Mouse (Mus musculus) lung, postnatal 36 days (tissue): ENCODE measurements around the gene Ctc1.

Source experiments
- DNase-seq: peaks from one replicate; pipeline ENCODE4 v3.0.0; 2022; ENCODE audit warnings: mixed read lengths

Gene Ctc1

DNA sequence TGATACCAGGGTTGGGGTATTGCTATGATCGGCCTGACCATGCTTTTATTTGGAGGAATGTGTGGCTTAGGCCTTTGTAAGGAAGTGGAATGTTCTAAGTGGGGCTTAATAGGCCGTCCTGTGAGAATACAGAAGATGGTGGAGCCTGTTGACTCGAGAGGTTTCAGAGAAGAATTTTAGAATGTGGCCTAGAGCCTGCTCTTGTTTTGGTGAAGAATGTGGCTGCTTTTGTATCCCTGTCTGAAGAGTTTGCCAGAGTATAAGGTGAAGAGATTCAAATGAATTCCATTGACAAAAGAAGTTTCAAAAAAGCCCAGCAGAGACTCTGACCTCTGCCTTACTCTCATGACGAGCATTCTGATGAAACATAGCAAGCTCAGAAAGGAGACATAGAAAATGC, 36.1 kb downstream of the Ctc1 start:
- DNase-seq = no peak

DNA sequence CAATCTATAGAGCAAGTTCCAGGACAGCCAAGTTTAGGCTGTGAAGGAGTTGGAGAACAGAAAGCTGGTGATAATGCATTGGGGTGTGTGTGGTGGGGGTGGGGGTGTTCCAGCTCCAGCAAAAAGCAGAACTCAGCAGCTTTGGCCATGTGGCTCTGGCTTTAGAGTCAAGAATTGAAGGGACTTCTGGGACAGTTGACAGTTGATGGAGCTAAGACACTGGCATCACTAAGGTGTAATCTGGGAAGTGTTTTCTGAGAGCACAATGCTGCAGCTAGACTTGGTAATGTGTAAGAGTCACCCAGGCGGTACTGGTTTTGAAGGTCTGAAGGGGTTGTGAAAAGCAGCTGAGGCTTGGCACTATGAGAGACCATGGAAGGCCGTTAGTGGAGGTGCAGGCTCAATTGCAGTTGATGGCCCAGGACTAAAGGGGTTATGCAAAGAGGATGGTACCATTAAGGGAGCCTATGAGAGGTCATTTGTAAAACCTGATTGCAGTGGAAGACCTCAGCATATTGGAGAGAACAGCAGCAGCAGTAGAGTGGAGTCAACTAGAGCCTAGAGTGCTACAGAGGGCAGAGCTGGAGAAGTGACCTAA, 37.2 kb downstream of the Ctc1 start:
- no peak for DNase-seq

DNA sequence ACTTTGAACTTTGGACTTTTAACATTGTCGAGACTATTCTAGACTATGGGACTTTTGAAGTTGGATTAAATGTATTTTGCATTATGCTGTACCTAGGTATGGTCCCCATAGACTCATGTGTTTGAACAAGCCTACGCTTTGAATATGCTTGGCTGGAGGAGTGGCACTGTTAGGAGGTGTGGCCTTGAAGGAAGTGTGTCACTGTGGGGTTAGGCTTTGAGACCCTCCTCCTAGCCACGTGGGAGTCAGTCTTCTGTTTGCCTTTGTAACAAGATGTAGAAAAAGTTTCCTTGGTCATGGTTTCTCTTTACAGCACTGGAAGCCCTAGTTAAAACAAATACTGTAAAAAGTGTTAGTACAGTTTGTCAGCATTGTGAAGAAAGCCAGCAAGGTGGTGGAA, 38.1 kb downstream of the Ctc1 start:
- no peak for DNase-seq

DNA sequence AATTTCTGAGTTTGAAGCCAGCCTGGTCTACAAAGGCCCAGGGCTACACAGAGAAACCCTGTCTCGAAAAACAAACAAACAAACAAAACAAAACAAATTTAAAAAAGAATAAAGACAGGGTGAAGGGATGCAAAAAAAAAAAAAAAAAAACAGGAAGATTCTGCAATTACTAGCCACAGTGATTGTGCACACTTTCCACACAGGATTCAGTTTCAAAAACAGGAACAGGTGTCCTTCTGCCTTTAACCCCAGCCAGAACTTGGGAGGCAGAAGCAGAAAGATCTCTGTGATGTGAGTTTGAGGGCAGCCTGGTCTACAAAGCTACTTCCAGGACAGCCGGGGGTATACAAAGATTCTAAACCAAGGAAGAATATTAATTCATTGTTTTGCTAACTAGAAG, 42.6 kb downstream of the Ctc1 start:
- DNase-seq = no peak

DNA sequence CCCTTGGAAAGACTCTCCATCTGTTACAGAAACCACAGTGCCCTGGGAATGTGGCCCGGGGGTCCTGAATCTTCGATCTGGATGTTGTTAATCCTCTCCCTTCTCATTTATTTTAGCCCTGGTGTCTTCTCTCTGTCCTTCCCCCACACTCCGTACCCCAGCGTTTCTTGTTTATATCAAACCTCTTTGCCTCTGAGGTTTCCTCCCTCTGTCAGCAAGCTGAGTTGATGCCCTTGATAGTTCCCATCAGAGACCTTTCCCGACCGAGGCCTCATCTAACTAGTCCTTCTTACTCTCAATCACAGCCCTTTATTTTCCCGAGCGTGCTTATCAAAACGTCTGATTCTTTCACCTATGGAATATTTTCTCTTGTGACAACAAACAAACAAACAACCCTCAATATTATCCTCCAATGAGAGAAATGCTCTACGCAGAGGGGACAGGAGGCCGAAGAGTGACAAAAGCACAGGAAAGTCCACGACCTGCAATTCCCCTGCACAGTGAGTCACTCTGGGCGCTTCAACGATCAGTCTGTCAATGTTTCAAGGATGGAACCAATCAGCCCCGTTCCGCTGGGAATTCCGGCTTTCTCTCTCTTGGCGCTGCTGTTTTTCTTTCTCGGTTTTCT, 43.1 kb downstream of the Ctc1 start:
- no peak for DNase-seq

DNA sequence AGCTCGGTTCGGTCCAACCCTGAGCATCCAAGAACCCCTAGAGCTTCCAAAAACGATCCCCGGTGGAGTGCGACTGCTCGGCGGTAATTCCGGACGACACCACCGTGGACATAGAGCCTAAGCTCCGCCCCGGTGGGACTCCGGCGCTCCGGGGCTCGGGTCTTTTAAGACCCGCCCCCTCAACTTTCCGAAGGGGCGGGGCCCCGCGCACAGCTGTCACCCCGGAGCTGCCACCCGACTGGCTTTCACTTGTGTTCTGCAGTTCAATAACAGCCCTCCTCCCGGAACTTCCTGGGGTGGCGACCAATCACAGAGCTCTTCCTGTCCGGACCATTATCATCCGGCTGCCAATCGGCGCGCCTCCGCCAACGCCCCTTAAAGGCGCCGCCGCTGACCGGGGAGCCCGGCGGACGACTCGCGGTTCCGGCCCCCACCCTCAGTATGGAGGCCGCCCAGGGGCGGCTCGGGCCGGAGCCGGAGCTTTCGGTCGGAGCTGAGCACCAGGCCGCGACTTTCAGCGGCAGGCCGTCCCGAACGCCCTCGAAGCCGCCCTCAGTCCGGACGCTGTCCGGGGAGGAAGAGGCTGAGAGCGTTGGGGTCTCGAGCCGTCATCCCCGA, 43.8 kb downstream of the Ctc1 start, which contains the start of gene Borcs6:
Borcs6 (plus strand) TSS at position 361 of the 618 bp plus-strand sequence.
- DNase-seq = peak; percentile 98

DNA sequence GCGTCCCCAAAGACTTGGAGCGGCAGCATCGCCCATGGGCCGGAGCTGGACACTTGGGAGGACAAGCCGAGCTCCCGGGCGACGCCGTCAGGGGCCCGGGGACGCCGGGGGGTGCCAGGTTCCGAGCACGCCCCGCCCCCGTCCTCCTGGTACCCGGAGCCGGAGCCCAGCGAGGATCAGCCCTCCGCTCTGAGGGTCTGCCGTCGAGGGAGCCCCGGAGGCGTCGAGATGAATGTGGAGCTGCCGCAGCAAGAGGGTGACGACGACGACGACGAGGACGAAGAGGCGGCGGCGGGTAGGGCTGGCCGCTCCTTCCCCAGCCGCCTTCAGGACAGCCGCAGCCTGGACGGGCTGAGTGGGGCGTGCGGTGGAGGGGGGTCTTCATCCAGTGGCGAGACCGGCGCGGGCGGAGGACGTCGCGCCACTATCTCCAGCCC, 44.3 kb downstream of the Ctc1 start:
- DNase-seq = no peak

DNA sequence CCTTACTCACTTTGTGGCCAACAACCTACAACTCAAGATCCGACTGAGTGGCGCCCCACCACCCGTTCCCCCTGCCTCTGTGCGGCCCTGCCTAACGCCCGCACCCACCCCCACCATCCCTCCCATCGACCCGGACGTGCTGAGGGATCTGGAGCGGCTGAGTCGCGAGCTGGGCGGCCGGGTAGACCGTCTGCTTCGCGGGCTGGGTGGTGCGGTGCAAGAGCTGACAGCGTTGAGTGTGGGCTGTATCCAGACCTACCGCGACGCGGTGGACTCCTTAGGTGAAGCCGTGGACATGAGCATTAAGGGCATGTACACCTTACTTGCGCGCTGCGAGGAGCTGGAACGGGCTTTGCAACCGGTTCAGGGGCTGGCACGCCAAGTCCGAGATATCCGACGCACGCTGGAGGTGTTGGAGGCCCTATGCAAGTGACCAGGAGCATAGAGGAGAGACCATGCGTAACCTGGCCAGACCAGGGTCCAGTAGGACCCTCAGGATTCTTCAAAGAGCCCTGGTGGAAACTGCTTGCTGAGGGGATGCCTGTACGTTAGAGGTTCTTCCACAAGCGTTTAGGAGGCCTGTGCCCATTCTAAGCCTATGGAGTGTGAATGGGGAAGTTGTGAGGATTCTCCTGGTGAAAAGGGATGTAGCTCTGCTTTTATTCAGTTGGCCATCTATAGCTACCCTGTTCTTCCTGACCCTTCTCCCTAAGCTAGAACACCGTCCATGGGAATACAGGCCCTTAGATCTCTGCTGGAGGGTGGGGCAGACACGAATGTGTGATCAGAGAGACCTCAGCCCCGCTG, 44.9 kb downstream of the Ctc1 start:
- no peak for DNase-seq

DNA sequence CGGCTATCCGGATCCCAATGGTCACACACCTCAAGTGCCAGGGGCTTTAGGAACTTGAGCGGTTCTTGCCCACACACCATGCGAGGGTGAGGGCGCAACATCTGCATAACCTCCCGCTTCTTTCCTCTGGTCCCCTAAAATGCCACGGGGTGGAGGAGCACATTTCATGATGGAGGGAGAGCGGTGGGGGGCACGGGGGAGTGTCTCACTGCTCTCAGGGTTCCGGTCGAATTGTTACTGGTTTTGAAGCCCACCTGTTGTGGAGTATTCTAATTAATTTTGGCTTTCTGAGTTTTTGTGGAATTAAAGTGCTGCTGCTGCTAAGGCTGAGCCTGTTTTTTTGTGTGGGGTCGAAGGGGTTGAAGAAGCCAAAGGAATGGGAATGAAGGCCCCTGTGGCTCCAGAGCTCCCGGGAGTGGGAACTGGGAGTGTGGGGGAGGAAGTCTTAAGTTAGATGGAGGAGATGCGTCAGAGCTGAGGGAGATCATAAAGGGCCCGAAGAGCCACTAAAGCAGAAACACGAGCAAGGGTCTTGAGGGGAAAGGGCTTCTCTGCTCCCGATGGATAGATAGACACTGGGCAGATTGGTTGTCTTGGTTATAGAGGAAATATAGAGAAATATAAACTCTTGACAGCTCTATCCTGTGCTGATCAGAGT, 45.7 kb downstream of the Ctc1 start:
- no peak for DNase-seq

DNA sequence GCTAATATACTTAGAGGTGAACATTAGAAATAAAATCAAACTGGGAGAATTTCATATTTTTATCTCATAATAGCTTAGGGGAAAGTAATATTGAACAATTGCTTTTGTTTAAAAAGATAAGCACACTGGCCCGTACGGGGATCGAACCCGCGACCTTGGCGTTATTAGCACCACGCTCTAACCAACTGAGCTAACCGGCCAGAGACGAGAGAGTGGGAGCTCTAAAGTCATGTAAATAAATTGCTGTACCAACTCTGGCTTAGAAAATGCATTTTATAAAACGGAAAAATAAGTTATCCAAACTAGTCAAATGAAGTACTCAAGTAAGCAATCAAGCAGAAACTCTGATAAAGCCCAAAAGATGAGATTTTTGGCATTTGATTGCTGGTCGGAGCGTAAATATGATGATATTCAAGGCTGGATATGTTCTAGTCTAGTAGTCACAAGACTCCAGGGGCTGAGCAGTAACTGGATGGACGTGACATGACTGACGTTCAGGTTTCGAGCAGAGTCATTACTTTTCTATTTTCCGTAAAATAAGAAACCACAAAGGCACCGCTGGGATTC, 46.6 kb downstream of the Ctc1 start:
- DNase-seq = peak; percentile 92

DNA sequence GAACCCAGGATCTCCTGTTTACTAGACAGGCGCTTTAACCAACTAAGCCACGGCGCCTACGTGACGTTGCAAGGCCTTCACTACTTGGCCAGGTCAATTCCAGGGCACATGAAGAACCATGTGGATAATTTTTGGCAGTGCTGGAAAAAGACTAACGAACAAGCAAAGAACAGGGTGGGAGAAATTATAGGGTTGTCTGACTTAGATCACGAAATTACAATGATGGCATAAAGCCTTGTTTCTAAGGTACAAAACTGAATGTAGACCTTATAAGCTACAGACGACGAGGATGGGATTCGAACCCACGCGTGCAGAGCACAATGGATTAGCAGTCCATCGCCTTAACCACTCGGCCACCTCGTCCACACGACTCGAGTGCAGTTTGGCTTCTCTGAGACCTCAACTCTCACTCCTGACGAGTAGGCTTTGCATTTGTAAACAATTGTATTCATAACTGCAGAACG, 47.1 kb downstream of the Ctc1 start:
- peak; percentile 99 for DNase-seq

DNA sequence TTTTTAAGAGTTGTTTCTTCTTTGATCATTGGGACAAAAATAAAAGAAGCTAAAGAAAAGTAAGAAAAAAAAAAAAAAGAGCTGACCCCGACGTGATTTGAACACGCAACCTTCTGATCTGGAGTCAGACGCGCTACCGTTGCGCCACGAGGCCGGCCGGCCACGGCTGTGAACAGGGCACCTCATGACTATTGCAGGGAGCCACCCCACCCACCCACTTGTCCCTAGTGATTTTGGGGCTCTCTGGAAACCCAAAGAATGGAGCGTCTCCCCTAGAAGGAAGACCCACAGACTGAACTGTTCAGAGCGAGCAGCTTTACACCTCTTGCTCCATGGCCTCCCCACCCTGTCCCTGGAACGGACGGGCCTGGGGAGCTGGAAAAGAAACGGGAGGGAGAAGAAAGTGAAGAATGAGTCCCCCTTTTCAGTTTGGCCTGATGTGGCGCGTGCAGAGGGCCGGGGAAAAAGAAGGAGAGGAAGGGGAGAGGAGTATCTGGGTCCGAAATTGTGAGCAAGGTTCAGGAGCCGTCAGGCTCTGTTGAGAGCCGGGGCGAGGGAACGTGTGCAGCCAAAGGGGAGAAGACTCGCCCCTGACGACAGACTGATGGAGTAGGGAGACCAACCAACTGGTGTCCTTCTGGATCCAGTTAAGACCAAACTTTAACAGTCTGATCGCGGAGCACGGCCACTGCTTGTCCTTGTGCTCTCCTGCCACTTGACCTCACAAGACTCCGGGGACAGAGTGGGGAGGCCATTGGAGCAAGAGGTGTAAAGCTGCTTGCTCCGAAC, 47.9 kb downstream of the Ctc1 start:
- peak; percentile 77 for DNase-seq

DNA sequence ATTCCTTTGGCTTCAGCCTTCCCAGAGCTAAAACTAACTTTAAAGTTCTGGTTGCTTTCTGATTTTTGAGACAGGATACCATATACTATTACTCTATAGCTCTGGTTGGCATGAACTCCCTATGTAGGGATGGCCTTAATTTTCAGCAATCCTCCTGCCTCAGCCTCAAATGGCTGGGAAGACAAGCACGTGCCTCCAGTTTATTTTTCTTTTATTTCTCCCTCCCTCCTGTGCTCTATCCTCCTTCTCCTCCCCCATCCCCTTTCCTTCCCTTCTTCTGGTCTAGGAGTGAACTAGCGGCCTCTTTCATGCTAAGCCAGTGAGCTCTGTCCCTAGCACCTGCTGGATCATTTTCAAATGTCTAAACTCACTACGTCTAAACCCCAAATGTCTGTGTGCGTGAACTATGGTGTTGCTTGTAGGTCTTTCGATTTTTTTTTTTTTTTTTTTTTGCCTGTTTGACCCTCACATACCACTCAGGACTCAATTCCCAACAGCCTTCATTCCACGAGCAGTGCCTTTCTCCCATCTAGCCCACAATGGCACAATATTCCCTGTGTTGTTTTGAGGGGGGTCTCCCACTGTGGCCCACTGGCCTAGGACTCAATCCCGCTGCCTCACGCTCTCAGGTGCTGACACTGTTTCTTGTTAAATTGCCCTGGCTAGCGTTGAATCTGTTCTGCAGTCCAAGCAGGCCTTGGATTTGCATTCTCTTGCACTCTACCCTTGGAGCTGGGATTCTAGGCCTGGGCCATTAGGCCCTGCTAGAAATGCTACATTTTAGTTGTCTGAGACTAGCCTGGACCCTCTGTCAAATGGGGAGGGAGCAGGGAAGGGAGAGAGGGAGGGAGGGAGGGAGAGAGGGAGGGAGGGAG, 48.8 kb downstream of the Ctc1 start:
- no peak for DNase-seq

DNA sequence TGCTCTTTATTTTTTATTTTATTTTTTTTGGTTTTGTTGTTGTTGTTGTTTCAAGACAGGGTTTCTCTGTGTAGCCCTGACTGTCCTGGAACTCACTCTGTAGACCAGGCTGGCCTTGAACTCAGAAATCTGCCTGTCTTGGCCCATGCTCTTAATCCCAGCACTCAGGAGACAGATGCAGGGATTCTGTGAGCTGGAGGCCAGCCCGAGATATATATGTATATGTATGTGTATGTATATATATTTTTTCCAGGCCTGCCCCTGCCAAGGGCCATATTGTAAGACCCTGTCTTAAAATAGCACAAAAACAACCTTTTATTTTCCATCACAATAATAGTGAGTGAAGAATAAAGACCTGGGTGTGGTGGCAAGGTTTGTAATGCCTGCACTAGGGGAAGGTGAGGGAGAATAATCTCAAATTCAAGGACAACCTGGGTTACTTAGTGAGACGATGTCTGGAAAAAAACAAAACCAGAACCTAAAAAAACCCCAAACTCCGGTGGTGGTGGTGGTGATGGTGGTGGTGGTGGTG, 49.7 kb downstream of the Ctc1 start:
- no peak for DNase-seq

DNA sequence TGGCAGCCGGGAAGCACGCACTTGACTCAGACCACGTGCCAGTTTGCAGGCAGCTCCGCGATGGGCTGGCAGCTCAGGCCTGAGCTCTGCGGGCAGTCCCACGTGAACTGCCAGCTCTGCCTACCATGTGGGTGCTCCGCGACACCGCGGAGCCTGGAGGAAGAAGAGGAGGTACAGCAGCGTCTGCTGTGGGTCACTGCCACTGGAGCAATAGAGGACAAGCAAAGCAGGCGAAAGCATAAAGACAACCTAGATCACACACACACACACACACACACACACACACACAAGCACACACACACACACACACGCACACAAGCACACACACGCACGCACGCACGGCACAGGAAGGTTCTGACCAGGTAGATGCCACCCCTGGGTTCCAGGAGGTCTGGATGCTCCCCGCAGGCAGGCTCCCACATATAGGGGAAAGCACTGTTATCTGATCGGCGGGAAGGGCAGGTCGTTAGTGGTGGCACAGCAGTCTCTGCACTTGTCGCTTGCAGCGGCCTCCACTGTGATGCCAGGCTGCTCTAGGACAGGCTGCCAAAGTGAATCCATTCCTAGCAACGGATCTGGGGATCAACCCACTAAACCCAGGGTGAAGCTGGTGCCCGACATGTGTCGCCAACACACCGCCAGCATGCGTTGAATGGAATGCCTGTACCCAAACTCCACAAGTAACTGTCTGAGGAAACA, 50.6 kb downstream of the Ctc1 start:
- DNase-seq = peak; percentile 69

DNA sequence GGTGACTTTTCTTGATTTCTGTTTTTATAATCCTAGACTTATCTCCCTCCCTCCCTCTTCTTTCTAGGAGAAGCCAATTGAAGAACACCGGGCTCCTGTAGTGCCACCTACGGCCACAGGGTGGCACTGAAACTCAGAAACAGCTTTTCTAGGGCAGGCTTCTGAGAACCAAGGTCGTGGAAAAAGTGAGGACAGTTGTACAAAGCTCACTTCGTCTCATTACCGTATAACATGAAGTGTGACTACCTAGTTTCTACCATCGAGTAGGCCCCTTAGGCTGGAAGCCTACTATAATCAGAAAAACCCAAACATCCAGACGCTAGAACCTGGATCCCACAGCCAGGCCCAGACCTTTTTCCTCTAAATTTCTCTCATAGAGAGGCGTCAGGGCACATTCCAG, 51.2 kb downstream of the Ctc1 start:
- peak; percentile 96 for DNase-seq

DNA sequence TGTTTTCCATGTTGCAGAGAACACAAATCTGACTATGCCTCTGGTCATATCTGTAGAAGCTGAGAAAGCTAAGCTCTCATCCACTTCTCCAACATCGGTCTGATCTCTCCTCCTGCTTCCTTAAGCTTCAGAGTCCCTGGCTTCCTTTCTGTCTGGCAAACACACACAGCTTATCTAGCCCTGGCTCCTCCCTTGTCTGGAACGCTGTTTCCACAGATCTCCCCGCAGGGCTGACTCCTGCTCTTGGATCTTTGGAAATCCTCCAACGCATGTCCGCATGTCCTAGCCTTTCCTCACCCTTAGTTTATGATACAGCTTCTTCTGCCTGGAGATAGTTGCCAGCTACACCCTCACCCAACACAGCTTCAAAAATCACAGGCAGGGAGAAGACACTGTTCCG, 51.9 kb downstream of the Ctc1 start:
- DNase-seq = peak; percentile 55

DNA sequence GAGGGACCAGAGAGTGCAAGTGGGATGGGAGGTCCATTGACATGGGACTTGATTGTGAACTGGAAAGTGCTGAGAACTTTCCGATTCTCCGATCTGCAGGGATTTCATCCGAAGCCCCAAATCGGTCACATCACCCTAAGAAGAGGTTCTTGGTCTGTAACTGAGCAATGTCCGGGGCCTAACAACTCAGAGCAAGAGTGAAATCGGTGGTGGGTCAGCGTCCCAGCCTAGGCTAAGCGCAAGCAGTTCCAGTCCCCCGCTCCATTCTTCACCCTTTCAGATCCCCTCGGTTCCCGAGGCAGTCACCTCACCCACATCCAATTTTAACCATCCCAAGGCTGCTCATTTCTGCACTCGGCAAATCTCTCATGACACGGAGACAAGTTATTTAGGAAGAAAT, 54.4 kb downstream of the Ctc1 start:
- peak; percentile 25 for DNase-seq

DNA sequence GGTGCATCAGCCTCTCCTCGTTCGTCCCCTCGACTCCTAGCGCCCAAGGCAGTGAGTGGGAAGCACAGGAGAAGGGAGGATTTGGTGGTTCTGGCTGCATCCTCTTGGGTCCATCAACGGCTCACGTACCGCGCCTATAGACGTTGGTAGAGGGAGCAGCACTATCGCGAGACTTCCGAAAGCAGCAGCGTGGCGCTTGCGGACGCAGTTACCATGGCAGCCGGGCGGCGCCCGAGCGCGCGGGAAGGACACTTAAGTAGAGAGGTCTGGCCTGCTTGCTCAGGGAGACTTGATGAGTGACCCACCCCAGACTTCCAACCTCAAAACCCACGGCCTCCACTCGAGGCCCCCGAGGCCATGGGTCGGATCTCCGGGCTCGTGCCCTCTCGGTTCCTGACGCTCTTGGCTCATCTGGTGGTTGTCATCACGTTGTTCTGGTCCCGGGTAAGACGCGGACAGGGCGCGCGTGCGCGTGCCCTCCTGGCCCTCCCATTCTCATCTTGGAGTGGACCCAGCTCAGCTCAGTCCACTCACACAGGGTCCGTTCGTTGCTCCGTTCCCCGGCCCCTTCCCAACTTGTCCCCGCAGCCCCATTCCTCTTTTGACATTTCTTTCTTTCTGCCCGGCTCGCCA, 55.0 kb downstream of the Ctc1 start, which contains the start of gene Tmem107:
Tmem107 (plus strand) TSS at position 217 of the 633 bp plus-strand sequence.
- peak; percentile 97 for DNase-seq
